Mouse (Mus musculus): ENCODE measurements around the gene Slc22a21. TPM values are rescaled to one million over a fixed set of nuclear protein-coding genes. Genes with fewer than 3 reads are reported as not detected.
A peak's percentile ranks its signal among the peaks of the same experiment; 100 is the strongest.
"Not testable (repeated sequence)": the region's sequence is repeated elsewhere in the genome, so short reads cannot be mapped to it uniquely, and the experiment has no call there.

Slc22a21 gene
- polyA plus RNA-seq, 1 experiment from 2014 or later: 4.6 TPM

DNA sequence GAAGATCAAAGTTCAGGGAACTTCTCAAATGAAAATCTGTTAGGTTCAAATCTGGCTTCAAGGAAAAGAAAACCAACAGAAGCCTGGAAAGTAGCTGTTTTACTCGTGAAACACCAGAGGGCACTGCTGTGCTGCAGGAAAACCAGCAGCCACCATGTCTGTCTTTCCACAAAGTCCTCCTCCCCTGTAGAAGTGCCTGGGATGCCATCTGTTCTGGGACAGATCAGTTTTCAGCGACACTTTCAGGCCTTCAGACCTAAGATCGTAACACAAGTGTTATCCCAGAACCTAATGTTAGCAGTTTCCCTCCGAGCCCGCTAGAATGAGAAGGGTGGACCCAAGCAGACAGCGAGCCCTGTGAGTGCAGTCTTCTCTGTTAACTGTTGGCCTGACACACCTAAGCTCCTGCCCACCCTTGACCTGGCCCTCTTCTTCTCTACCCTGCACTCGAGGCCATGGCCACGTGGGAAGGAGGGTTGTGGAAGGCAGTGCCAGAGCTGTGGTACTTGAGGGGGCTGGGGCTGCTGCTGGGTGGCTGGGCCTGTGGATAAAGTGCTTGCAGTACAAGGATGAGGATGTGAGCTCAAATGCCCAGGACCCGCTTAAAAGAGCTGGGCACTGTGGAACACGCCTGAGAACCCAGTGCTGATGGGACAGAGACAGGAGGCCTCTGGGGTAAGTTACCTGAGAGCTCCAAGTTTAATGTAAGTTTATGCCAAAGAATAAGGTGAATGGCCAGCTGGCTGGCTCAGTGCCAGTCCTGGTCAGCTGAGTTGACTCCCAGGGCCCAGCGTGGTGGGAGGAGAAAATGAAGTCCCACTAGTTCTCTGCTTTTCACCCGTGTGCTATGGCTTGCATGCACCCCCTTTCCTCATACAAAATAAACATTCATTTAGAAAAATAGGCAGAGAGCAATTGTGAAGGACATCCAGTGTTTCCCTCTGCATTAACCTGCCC is 22.9 kb upstream of the Slc22a21 start:
- WGBS: 50% methylated on average over 12 of the region's 12 CpGs
- not testable (repeated sequence) for H3K27ac ChIP-seq; H3K9me3 ChIP-seq (ENCODE audit: control insufficient read depth, low read length); H3K4me3 ChIP-seq (replicated peaks; ENCODE audit: low read length); H3K4me1 ChIP-seq (replicated peaks; ENCODE audit: control insufficient read depth, insufficient read depth, low read length); H3K27me3 ChIP-seq (ENCODE audit: control insufficient read depth, insufficient read depth, low read length); H3K4me2 ChIP-seq (replicated peaks); ATAC-seq (ENCODE audit: low FRiP score); H3K9ac ChIP-seq; H3K36me3 ChIP-seq (replicated peaks; ENCODE audit: control insufficient read depth, insufficient read depth)
- peak; percentile 82 for DNase-seq (ENCODE audit: low spot score)

DNA sequence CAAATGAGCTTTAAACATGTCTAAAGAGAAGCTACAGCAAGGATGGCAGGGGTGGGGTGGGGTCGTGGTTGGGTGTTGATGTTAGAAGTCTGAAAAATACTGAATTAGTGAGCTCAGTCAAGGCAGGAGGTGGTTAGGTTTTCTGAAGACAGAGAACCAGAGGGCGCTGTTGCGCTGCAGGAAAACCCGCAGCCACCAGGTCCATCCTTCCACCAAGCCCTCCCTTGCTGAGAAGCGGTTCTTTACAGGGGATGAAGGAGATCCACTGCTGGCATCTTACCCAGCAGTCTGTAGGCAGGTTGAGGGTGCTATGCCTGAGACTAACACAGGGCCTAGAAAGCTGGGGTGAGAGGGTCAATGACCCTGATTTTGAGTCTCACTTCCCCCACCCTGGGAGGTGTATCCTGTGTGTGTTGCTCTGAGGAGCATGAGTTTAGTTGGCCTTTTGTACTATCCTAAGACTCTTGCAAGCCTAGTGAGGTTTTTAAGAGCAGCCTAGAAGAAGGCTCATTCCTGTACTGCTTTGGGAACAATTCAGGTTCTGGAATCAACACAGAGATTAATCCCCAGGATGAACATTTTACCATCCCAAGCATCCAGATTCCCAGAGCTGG is 22.1 kb upstream of the Slc22a21 start:
- ATAC-seq (ENCODE audit: low FRiP score): no peak
- Histone ChIP-seq H3K27me3 (ENCODE audit: control insufficient read depth, insufficient read depth, low read length) (no peaks in the 10 kb centered on the region), H3K4me3 (replicated peaks; ENCODE audit: low read length) (no peak overlapping the region), H3K4me2 (replicated peaks) (no peak overlapping the region), H3K4me1 (replicated peaks; ENCODE audit: control insufficient read depth, insufficient read depth, low read length) (no peaks in the 10 kb centered on the region), H3K9ac (no peak overlapping the region; the same call in 1 of the 2 replicates), H3K27ac (no peak overlapping the region), H3K36me3 (replicated peaks; ENCODE audit: control insufficient read depth, insufficient read depth) (no peaks in the 10 kb centered on the region), H3K9me3 (ENCODE audit: control insufficient read depth, low read length) (no peaks in the 10 kb centered on the region)
- 4% methylated on average over 5 of the region's 5 CpGs for WGBS
- peak; percentile 73 for DNase-seq (ENCODE audit: low spot score)

DNA sequence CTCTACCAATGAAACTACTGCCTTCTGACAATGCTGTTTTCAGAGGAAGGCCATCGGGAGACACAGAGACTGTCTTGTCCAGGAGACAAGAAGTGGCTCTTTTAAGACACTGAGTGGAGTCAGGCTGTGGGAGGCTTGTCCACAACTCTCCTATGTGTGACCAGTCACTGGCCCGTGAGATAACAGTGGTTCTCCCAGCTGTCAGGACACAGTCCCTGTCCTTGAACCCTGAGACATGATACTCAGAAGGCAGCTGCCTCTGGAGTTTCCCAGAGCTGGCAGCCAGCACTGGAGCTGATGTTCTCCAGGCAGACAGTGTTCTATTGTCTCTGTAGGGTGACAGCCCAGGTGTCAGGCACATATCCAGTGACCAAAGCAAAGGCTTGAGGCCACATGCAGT is 17.5 kb upstream of the Slc22a21 start:
- Histone ChIP-seq H3K27me3 (ENCODE audit: control insufficient read depth, insufficient read depth, low read length) (no peaks in the 10 kb centered on the region), H3K4me3 (replicated peaks; ENCODE audit: low read length) (no peak overlapping the region), H3K36me3 (replicated peaks; ENCODE audit: control insufficient read depth, insufficient read depth) (no peaks in the 10 kb centered on the region), H3K9me3 (ENCODE audit: control insufficient read depth, low read length) (no peaks in the 10 kb centered on the region), H3K4me1 (replicated peaks; ENCODE audit: control insufficient read depth, insufficient read depth, low read length) (no peaks in the 10 kb centered on the region), H3K27ac (no peak overlapping the region), H3K4me2 (replicated peaks) (no peak overlapping the region), H3K9ac (no peak overlapping the region)
- ATAC-seq (ENCODE audit: low FRiP score) (no peak), DNase-seq (ENCODE audit: low spot score) (no peak)
- WGBS: 89% methylated on average over 2 of the region's 2 CpGs

DNA sequence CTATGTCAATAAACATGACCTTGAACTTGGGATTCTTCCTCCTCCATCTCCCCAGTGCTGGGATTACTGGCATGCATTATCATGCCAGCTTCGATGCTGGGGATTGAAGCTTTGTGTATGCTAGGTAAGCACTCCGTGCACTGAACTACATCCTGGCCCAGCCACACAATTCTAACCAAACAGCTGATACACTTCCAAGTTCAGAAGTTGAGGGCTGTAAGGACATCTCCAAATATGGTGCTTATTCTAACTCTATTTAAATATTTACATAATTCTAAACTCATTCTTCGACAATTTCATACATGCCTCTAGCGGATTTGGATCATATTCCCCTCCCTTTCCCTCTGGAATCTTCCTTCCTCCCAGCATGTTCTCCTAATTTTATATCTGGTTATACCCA is 12.1 kb upstream of the Slc22a21 start:
- H3K27me3 ChIP-seq (ENCODE audit: control insufficient read depth, insufficient read depth, low read length): no peaks in the 10 kb centered on the region
- H3K4me2 ChIP-seq (replicated peaks): no peak overlapping the region
- ATAC-seq (ENCODE audit: low FRiP score): no peak
- H3K27ac ChIP-seq: no peak overlapping the region
- H3K9ac ChIP-seq: no peak overlapping the region
- no peak overlapping the region for H3K4me3 ChIP-seq (replicated peaks; ENCODE audit: low read length)
- H3K4me1 ChIP-seq (replicated peaks; ENCODE audit: control insufficient read depth, insufficient read depth, low read length): no peaks in the 10 kb centered on the region
- no peaks in the 10 kb centered on the region for H3K36me3 ChIP-seq (replicated peaks; ENCODE audit: control insufficient read depth, insufficient read depth)
- no peaks in the 10 kb centered on the region for H3K9me3 ChIP-seq (ENCODE audit: control insufficient read depth, low read length)
- 88% methylated on average over 4 of the region's 4 CpGs for WGBS
- no peak for DNase-seq (ENCODE audit: low spot score)

DNA sequence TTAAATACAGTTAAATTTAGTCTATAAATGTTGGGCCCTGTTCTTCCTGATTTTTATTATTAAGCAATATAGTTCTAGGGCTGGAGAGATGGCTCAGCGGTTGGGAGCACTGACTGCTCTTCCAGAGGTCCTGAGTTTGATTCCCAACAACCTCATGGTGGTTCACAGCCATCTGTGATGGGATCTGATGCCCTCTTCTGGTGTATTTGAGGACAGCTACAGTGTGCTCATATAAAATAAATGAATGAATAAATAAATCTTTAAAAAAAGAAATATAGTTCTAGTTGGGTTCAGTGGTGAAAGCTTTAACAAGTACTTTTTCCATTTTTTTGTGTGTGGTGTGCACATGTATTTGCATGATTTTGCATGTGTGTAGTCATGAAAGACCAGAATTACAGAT is 9.1 kb upstream of the Slc22a21 start:
- H3K36me3 ChIP-seq (replicated peaks; ENCODE audit: control insufficient read depth, insufficient read depth): no peaks in the 10 kb centered on the region
- 49% methylated on average over 1 of the region's 1 CpGs for WGBS

DNA sequence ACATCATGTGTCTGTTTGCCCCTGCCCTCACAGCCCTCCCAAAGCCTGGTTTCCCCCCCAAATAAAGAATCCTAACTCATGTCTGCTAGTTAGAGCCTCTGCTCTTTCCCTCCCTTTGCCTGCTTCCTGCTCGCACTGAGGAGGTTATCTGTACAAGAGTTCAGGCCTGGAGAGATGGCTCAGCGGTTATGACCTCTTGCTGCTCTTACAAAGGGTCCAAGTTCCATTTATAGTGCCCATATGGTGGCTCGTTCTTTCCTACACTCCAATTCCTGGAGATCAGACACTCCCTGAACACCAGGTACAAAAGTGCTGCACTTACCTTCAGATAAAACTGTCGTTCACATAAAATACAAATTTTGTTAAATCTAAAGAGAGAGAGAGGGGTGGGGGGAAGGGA is 7.9 kb upstream of the Slc22a21 start:
- Histone ChIP-seq H3K9me3 (ENCODE audit: control insufficient read depth, low read length) (no peaks in the 10 kb centered on the region), H3K4me2 (replicated peaks) (no peak overlapping the region), H3K27ac (no peak overlapping the region), H3K9ac (no peak overlapping the region), H3K36me3 (replicated peaks; ENCODE audit: control insufficient read depth, insufficient read depth) (no peaks in the 10 kb centered on the region), H3K4me1 (replicated peaks; ENCODE audit: control insufficient read depth, insufficient read depth, low read length) (no peaks in the 10 kb centered on the region), H3K27me3 (ENCODE audit: control insufficient read depth, insufficient read depth, low read length) (no peaks in the 10 kb centered on the region), H3K4me3 (replicated peaks; ENCODE audit: low read length) (no peak overlapping the region)
- no peak for ATAC-seq (ENCODE audit: low FRiP score)
- 81% methylated on average over 4 of the region's 4 CpGs for WGBS
- no peak for DNase-seq (ENCODE audit: low spot score)

More for the DNA sequence above, 9.1 kb upstream of the Slc22a21 start:
- DNase-seq (ENCODE audit: low spot score) (no peak), ATAC-seq (ENCODE audit: low FRiP score) (no peak)
- Histone ChIP-seq H3K27ac (no peak overlapping the region), H3K27me3 (ENCODE audit: control insufficient read depth, insufficient read depth, low read length) (no peaks in the 10 kb centered on the region), H3K4me1 (replicated peaks; ENCODE audit: control insufficient read depth, insufficient read depth, low read length) (no peaks in the 10 kb centered on the region), H3K9ac (no peak overlapping the region), H3K4me3 (replicated peaks; ENCODE audit: low read length) (no peak overlapping the region), H3K4me2 (replicated peaks) (no peak overlapping the region), H3K9me3 (ENCODE audit: control insufficient read depth, low read length) (no peaks in the 10 kb centered on the region)

DNA sequence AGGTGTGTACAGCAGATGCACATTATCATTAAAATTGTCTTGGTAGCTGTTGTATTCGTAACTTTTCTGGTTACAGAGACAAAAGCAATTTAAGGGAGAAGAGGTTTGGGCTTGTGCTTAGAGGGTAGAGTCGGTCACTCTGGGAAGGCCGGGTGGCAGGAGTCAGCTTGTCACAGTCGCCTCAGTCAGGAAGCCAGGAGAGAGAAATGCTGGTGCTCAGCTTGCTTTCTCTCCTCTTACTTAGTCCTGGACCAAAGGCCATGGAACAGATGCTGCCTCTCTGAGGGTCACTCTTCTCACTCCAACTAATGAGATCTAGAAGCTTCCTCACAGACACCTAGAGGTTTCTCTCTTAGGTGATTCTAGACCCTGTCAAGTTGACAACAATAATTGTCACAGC is 1.3 kb upstream of the Slc22a21 start:
- H3K9ac ChIP-seq: no peak overlapping the region
- H3K4me2 ChIP-seq (replicated peaks): no peak overlapping the region
- no peaks in the 10 kb centered on the region for H3K36me3 ChIP-seq (replicated peaks; ENCODE audit: control insufficient read depth, insufficient read depth)
- WGBS: 85% methylated on average over 4 of the region's 4 CpGs
- H3K27me3 ChIP-seq (ENCODE audit: control insufficient read depth, insufficient read depth, low read length): peaks cover 14% of the 10 kb centered on the region; the same call in 1 of the 2 replicates
- DNase-seq (ENCODE audit: low spot score) (no peak), ATAC-seq (ENCODE audit: low FRiP score) (no peak)
- H3K9me3 ChIP-seq (ENCODE audit: control insufficient read depth, low read length): no peaks in the 10 kb centered on the region
- H3K4me1 ChIP-seq (replicated peaks; ENCODE audit: control insufficient read depth, insufficient read depth, low read length): no peaks in the 10 kb centered on the region; the same call in 1 of the 2 replicates
- no peak overlapping the region for H3K27ac ChIP-seq
- H3K4me3 ChIP-seq (replicated peaks; ENCODE audit: low read length): no peak overlapping the region

DNA sequence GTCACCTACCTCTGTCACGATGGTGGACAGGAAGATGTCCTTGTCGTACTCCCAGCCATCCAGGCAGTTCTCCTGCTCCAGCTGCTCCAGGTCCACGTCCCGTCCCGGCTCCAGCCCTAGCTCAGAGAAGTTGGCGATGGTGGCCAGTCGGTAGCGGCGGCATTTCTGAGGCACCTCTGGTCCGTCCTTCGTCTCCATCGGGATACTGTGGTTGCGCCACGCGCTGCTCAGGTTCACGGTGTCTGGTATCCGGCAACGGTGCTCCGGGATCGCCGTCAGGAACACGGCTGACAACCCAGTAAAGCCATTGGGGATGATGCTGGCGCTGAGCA is 710 bp downstream of the Slc22a21 start:
- H3K27ac ChIP-seq; H3K4me1 ChIP-seq (replicated peaks; ENCODE audit: control insufficient read depth, insufficient read depth, low read length); H3K9me3 ChIP-seq (ENCODE audit: control insufficient read depth, low read length); ATAC-seq (ENCODE audit: low FRiP score); DNase-seq (ENCODE audit: low spot score); H3K36me3 ChIP-seq (replicated peaks; ENCODE audit: control insufficient read depth, insufficient read depth): not testable (repeated sequence)
- Histone ChIP-seq H3K9ac (peak overlapping the region; percentile 59), H3K27me3 (ENCODE audit: control insufficient read depth, insufficient read depth, low read length) (peaks cover 14% of the 10 kb centered on the region; the same call in 1 of the 2 replicates), H3K4me2 (replicated peaks) (peak overlapping the region; percentile 81), H3K4me3 (replicated peaks; ENCODE audit: low read length) (peak overlapping the region; percentile 54)
- under 1% methylated on average over 23 of the region's 23 CpGs for WGBS

DNA sequence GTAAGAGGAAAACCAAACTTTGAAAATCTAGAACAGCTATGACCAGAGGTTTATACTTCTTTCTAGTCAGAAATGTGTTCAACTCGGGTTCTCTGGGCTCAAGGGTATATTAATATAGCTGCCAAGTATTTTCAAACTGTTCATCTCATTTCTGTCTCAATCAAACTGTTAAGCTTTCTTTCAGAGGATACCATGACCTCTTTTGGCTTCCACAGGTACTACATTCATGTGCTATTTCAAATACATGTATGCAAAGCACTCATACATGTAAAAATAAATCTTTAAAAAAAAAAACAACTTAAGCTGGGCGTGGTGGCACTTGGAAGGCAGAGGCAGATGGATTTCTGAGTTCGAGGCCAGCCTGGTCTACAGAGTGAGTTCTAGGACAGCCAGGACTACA is 2.5 kb downstream of the Slc22a21 start:
- Histone ChIP-seq H3K9me3 (ENCODE audit: control insufficient read depth, low read length) (no peaks in the 10 kb centered on the region), H3K4me3 (replicated peaks; ENCODE audit: low read length) (no peak overlapping the region), H3K36me3 (replicated peaks; ENCODE audit: control insufficient read depth, insufficient read depth) (no peaks in the 10 kb centered on the region), H3K4me2 (replicated peaks) (no peak overlapping the region), H3K27me3 (ENCODE audit: control insufficient read depth, insufficient read depth, low read length) (peaks cover 14% of the 10 kb centered on the region; the same call in 1 of the 2 replicates), H3K4me1 (replicated peaks; ENCODE audit: control insufficient read depth, insufficient read depth, low read length) (no peaks in the 10 kb centered on the region; the same call in 1 of the 2 replicates), H3K27ac (no peak overlapping the region), H3K9ac (no peak overlapping the region)
- no peak for DNase-seq (ENCODE audit: low spot score)
- 87% methylated on average over 3 of the region's 3 CpGs for WGBS
- no peak for ATAC-seq (ENCODE audit: low FRiP score)

All from hindbrain, embryonic 14.5 days (tissue).